Mouse (Mus musculus): ENCODE results near the gene Ltb4r2. TPM values are rescaled to one million over a fixed set of nuclear protein-coding genes. Genes with fewer than 3 reads are reported as not detected.
A peak's percentile ranks its signal among the peaks of the same experiment; 100 is the strongest.

The Ltb4r2 gene
- polyA plus RNA-seq, 2 experiments from 2014 or later, result 0.08 TPM; not detected in 1

- ATAC-seq, result no peak
Measured at GRCm38 (mm10) chr14:55782361-55782960, 21.2 kb downstream of the Ltb4r2 start.

DNA sequence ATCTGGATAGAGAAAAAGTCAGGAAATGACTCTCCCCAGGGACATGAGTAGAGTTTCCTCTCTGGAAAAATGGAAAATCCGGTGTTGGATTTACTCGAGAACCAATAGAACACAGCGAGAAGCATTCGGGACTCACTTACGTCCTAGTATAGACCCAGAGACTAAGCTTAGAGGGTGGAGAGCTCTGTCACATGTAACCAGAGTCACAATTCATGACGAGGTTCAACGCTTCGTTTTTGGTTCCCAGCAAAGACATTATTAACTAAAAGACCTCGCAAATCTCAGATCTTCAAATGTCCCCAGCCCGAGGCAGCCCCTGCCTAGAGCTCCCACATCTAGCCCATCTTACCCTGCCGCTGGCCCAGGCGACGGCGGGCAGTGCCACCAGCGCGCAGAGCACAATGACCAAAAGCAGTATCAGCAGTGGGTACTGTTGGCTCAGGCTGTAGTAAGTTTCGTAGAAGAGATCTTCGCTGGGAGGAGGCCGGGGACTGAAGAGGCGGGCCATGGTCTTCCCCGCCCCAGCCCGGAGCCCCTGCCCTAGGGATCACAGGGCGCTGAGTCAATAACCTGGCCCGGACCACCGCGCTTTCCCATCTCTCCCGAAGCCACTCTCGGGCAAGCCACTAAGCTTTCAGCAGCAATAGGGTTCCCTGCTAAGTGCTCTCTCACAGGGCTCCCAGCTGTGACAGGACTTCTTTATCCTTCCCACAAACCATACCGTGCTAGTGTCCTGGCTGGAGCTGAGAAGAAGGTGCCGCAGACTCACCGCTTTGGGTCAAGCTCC lies 22.1 kb downstream of the Ltb4r2 start:
- no peak for ATAC-seq

DNA sequence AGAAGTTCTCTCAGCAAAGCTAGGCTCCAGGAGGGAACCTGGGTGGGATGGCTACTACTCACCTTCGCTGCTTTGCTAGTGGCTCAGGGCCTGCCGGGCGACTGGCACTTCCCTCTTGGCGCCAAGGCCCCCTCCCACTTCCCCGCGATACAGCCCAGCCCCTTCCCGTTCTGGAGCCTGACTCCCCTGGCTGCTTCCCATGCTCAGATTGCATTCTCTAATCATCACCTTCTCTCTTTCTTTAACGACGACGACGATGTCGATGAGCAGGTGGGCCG lies 22.7 kb downstream of the Ltb4r2 start, which contains the start of gene Adcy4:
Gene Adcy4 (minus strand): TSS at position 138 of the 278 bp plus-strand sequence.
- ATAC-seq, result no peak

DNA sequence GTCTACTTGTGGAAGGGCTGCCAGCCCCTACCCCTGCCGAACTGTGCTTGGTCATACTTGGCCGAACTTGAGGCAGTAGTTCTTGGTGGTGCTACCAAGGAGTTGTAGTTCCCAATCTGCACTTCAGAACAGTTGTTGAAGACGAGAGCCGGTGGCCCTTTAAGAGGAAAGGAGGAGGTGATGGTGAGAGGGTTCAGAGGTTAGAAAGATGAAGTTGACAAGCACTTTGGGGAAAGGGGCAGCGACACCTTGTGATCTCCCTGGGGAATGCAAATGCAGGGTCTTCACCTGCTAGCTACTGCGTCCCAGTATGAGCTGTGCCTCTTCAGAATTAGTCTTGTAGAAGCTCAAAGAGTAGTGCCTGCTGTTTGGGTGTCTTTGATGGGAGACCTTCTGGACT lies 24.0 kb downstream of the Ltb4r2 start:
- no peak for ATAC-seq

GRCm38 (mm10) chr14:55787731-55788130 lies 26.5 kb downstream of the Ltb4r2 start:
- ATAC-seq, result no peak

DNA sequence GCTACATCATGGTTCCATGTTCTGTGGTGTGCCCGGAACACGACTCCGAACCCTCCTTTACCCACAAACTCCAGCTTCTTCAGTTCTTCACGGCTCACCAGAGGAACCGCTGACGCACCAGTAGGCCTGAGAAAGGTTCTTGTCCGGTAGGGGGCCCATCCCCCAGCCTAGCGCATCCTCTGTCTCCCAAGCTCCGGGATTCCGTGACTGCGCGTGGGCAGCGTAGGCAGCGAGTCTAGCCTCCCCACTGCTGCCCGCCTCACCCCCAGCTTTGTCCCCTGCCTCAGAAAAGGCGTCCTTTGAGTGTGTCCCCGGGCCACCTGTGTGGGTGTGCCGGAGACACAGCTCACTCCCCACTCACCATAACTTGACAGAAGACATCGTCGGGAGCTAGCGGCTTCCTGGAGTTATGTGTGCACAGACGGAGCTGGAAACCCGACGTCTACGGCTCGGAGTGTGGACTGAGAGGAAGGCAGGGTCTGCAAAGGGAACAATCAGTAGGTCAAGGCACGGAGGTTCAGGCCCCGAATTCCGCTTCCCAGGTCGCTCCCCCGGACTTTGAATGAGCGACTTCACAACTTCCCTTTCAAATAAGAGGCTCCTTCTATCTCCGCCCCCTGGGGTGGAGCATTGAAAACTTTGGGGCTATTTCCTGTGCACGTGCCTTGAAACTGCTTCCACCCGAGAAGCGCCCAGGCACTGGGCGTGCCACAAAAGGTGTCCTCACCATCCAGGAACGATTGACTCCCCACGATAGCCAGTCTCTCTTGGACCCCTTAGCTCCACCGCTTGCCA lies 27.2 kb downstream of the Ltb4r2 start, which contains the start of gene Ripk3:
Gene Ripk3 (minus strand): TSS at position 610 of the 795 bp plus-strand sequence.
- peak; percentile 97 for ATAC-seq

DNA sequence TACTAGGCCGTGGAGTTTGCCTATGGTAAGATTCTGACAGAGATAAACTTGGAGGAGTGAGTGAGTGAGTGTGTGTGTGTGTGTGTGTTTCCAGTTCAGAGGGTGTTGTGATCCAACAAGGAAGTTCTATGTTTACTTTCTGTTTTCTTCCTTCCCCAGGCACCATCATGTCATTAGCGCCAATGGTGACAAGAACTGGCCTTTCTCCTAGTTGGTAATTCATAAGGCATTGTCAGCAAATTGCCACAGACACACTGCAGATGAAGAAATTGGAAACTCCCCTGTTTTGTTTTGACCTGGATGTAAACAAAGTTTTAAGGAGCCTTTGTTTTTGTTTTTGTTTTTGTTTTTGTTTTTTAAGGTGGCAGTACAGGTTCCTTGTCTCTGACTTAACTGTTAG lies 32.2 kb downstream of the Ltb4r2 start:
- no peak for ATAC-seq

DNA sequence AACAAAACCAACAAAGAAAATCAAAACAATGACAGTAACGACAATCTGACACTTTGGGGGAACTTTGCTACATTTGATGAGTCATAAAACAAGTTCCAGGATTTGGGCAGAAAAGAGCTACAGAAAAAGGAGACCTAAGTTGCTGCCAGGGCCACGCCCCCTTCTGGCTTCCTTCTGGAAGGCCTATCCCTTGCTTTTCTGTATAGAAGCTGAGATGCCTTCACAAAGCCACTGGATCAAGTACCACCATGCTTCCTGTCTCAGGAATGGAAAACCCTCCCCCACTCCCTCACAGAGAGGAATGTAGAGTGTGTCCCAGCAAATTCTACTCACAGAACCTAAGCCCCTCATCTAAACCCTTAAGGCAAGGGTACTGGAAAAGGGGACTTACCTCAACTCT lies 32.7 kb downstream of the Ltb4r2 start:
- ATAC-seq, result no peak

DNA sequence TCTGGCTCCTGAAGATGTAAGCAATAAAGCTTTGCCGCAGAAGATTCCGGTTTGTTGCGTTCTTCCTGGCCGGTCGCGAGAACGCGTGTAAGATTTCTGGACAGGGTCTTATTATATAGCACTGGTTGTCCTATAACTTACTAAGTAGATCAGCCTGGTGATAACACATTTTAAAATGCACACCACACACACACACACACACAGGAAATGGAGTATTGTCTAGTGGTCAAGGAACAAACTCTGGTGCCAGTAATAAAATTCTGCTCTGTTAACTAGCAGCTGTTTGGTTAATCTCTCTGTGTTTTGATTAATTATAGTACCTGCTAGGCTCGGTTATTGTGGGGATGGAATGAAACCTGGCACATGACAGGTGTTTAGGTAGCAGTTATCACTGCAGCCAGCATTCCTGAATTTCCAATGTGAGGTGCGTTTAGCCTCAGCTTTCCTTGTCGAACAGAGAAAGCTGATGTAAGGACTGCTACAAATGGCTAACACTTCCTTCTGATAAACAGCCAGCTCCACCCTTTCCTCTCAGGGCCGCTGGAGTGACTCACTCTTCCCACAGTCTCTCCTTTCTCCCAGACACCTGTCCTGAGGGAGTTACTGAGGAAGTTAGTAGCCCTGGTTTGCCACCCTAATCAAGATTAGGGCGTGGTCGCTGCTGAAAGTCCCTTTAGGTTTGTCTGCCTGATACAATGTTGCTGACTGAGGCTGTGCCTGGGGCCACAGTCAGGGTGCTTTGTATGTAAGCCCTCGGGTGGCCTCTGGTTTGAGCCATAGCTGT lies 34.3 kb downstream of the Ltb4r2 start:
- ATAC-seq, result no peak

Other genes with a start within 250 kb of the Ltb4r2 start
- under 1 TPM in 1 of 2 experiments, not detected in 1; 0.07 TPM for gene Nrl, start 236.4 kb upstream of the Ltb4r2 start, polyA plus RNA-seq (2017; shearing (Covaris generic))
- gene Pck2, start 221.2 kb upstream of the Ltb4r2 start, polyA plus RNA-seq (2017; shearing (Covaris generic)), result 10 to 100 TPM; 37.3 to 57.7 TPM
- 100 to 1,000 TPM; 103 to 125 TPM for gene Dcaf11, start 201.4 kb upstream of the Ltb4r2 start, polyA plus RNA-seq (2017; shearing (Covaris generic))
- 1 to 10 TPM; 3.3 to 7.1 TPM for gene A730061H03Rik, start 201.0 kb upstream of the Ltb4r2 start, polyA plus RNA-seq (2017; shearing (Covaris generic))
- gene Fitm1, start 185.8 kb upstream of the Ltb4r2 start, polyA plus RNA-seq (2017; shearing (Covaris generic)), result not detected
- 100 to 1,000 TPM; 664 to 711 TPM for gene Psme1, start 183.3 kb upstream of the Ltb4r2 start, polyA plus RNA-seq (2017; shearing (Covaris generic))
- 10 to 100 TPM; 20.9 to 22.9 TPM for gene Emc9, start 176.1 kb upstream of the Ltb4r2 start, polyA plus RNA-seq (2017; shearing (Covaris generic))
- 100 to 1,000 TPM; 853 to 877 TPM for gene Psme2, start 170.3 kb upstream of the Ltb4r2 start, polyA plus RNA-seq (2017; shearing (Covaris generic))
- gene Rnf31, start 169.7 kb upstream of the Ltb4r2 start, polyA plus RNA-seq (2017; shearing (Covaris generic)), result 10 to 100 TPM; 35.5 to 47.2 TPM
- gene Irf9, start 157.9 kb upstream of the Ltb4r2 start, polyA plus RNA-seq (2017; shearing (Covaris generic)), result 100 to 1,000 TPM; 168 to 222 TPM
- gene Rec8, start 143.4 kb upstream of the Ltb4r2 start, polyA plus RNA-seq (2017; shearing (Covaris generic)), result 10 to 100 TPM; 14.5 to 22.1 TPM
- gene Ipo4, start 125.5 kb upstream of the Ltb4r2 start, polyA plus RNA-seq (2017; shearing (Covaris generic)), result 10 to 100 TPM; 33.4 to 42.0 TPM
- under 1 TPM in 1 of 2 experiments, not detected in 1; 0.98 TPM for gene Gm49378, start 123.5 kb upstream of the Ltb4r2 start, polyA plus RNA-seq (2017; shearing (Covaris generic))
- 10 to 100 TPM; 39.7 to 46.7 TPM for gene Tm9sf1, start 117.6 kb upstream of the Ltb4r2 start, polyA plus RNA-seq (2017; shearing (Covaris generic))
- 1 to 10 TPM in 1 of 2 experiments, under 1 TPM in 1; 0.69 to 1.3 TPM for gene Tssk4, start 111.2 kb upstream of the Ltb4r2 start, polyA plus RNA-seq (2017; shearing (Covaris generic))
- gene Mdp1, start 100.9 kb upstream of the Ltb4r2 start, polyA plus RNA-seq (2017; shearing (Covaris generic)), result 100 to 1,000 TPM in 1 of 2 experiments, 10 to 100 TPM in 1; 92.4 to 106 TPM
- gene Gmpr2, start 89.5 kb upstream of the Ltb4r2 start, polyA plus RNA-seq (2017; shearing (Covaris generic)), result 10 to 100 TPM; 29.8 to 34.1 TPM
- gene Nedd8, start 89.3 kb upstream of the Ltb4r2 start, polyA plus RNA-seq (2017; shearing (Covaris generic)), result 100 to 1,000 TPM; 338 to 343 TPM
- 10 to 100 TPM; 26.4 to 29.2 TPM for gene Tinf2, start 79.6 kb upstream of the Ltb4r2 start, polyA plus RNA-seq (2017; shearing (Covaris generic))
- not detected for gene Tgm1, start 47.5 kb upstream of the Ltb4r2 start, polyA plus RNA-seq (2017; shearing (Covaris generic))
- 10 to 100 TPM; 70.5 to 94.7 TPM for gene Rabggta, start 39.2 kb upstream of the Ltb4r2 start, polyA plus RNA-seq (2017; shearing (Covaris generic))
- gene Dhrs1, start 15.7 kb upstream of the Ltb4r2 start, polyA plus RNA-seq (2017; shearing (Covaris generic)), result 10 to 100 TPM; 40.8 to 46.5 TPM
- 1 to 10 TPM; 3.6 to 5.8 TPM for gene Nop9, start 15.7 kb upstream of the Ltb4r2 start, polyA plus RNA-seq (2017; shearing (Covaris generic))
- not detected for gene Cideb, start 3.0 kb upstream of the Ltb4r2 start, polyA plus RNA-seq (2017; shearing (Covaris generic))
- gene Ltb4r1, start 4.5 kb downstream of the Ltb4r2 start, polyA plus RNA-seq (2017; shearing (Covaris generic)), result 1 to 10 TPM; 4.1 to 4.5 TPM
- gene Adcy4, start 22.7 kb downstream of the Ltb4r2 start, polyA plus RNA-seq (2017; shearing (Covaris generic)), result 1 to 10 TPM in 1 of 2 experiments, not detected in 1; 1.0 TPM
- 10 to 100 TPM; 80.3 to 81.9 TPM for gene Ripk3, start 27.4 kb downstream of the Ltb4r2 start, polyA plus RNA-seq (2017; shearing (Covaris generic))
- gene Nfatc4, start 61.7 kb downstream of the Ltb4r2 start, polyA plus RNA-seq (2017; shearing (Covaris generic)), result not detected
- under 1 TPM; 0.04 to 0.11 TPM for gene Nynrin, start 92.6 kb downstream of the Ltb4r2 start, polyA plus RNA-seq (2017; shearing (Covaris generic))
- gene Cbln3, start 123.0 kb downstream of the Ltb4r2 start, polyA plus RNA-seq (2017; shearing (Covaris generic)), result not detected
- gene Khnyn, start 123.5 kb downstream of the Ltb4r2 start, polyA plus RNA-seq (2017; shearing (Covaris generic)), result 10 to 100 TPM; 13.4 to 13.9 TPM
- 100 to 1,000 TPM in 1 of 2 experiments, 10 to 100 TPM in 1; 88.4 to 115 TPM for gene Sdr39u1, start 138.9 kb downstream of the Ltb4r2 start, polyA plus RNA-seq (2017; shearing (Covaris generic))
- gene Cma1, start 183.2 kb downstream of the Ltb4r2 start, polyA plus RNA-seq (2017; shearing (Covaris generic)), result not detected
- gene Cma2, start 189.6 kb downstream of the Ltb4r2 start, polyA plus RNA-seq (2017; shearing (Covaris generic)), result not detected

All from CD4-positive, CD25-positive, alpha-beta regulatory T cell, adult 4 months (primary cell).